Mouse (Mus musculus) leukemia stem cell, adult 10-12 weeks (primary cell): ENCODE results near the gene Dbx1. TPM values are rescaled to one million over a fixed set of nuclear protein-coding genes. Genes with fewer than 3 reads are reported as not detected.

Experiments
- polyA plus RNA-seq: library from polyadenylated mRNA; stranded (reverse); fragments of >175 nt; gene quantifications from 2 replicates; pipeline ENCODE4 v1.2.3, GENCODE M21; 2012; ENCODE audit warnings: low replicate concordance

Gene Dbx1
- polyA plus RNA-seq: not detected in 2 replicates

GRCm38 (mm10) chr7:49636491-49637115, at the start of gene Dbx1:
TSS of gene Dbx1 (minus strand) at chr7:49636849.

Other genes starting within 250 kb of the Dbx1 start
- 4.0 and 4.9 TPM in 2 replicates for gene Htatip2, start 122.3 kb upstream of the Dbx1 start, polyA plus RNA-seq
- gene Prmt3, start 141.5 kb upstream of the Dbx1 start, polyA plus RNA-seq: 52.0 and 75.9 TPM in 2 replicates